Mouse (Mus musculus) bone marrow, adult 2 months (tissue): ENCODE measurements around the gene Rpl38. TPM values are rescaled to one million over a fixed set of nuclear protein-coding genes. Genes with fewer than 3 reads are reported as not detected.

ENCODE experiments used
- H3K27ac ChIP-seq: fragments of 200-500 bp; 2 replicates; pipeline ENCODE4 v1.5.1; 2012; ENCODE audit warnings: low read depth, mild to moderate bottlenecking, control low read depth, inconsistent platforms, low read length; ENCODE audit not compliant: control insufficient read depth, poor library complexity, insufficient read depth
- H3K4me1 ChIP-seq: fragments of 200-500 bp; 2 replicates; pipeline ENCODE4 v1.6.1; 2011; ENCODE audit warnings: low read length; ENCODE audit not compliant: control insufficient read depth, insufficient read depth
- H3K4me3 ChIP-seq: fragments of 200-500 bp; replicated peaks from 2 replicates; pipeline ENCODE3; 2011; ENCODE audit warnings: mild to moderate bottlenecking, low read depth, low read length, control low read depth; ENCODE audit not compliant: control insufficient read depth
- CTCF ChIP-seq: fragments of 200-500 bp; IDR thresholded peaks from 2 replicates; pipeline ENCODE4 v1.5.1; 2011; ENCODE audit warnings: low read length, control low read depth; ENCODE audit not compliant: control insufficient read depth, insufficient read depth
- POLR2A ChIP-seq: fragments of 200-500 bp; IDR thresholded peaks from 2 replicates; pipeline ENCODE4 v1.6.1; 2011; ENCODE audit warnings: low read depth, mild to moderate bottlenecking, control low read depth, low read length, borderline replicate concordance; ENCODE audit not compliant: control insufficient read depth
- WGBS: fragments of 180-500 bp; shearing (Covaris S2); methylation state at CpG from one replicate; pipeline ENCODE4 v1.1.7; 2018; 5-methylcytosine and 5-hydroxymethylcytosine counted together
- polyA plus RNA-seq: library from polyadenylated mRNA; stranded (reverse); fragments of >200 nt; gene quantifications from 2 replicates; pipeline ENCODE4 v1.2.4, GENCODE M21; 2011; ENCODE audit warnings: low replicate concordance; ENCODE audit not compliant: missing spikeins, insufficient read depth, insufficient read length

The Rpl38 gene
- polyA plus RNA-seq, 1 experiment: 3,301 TPM

DNA sequence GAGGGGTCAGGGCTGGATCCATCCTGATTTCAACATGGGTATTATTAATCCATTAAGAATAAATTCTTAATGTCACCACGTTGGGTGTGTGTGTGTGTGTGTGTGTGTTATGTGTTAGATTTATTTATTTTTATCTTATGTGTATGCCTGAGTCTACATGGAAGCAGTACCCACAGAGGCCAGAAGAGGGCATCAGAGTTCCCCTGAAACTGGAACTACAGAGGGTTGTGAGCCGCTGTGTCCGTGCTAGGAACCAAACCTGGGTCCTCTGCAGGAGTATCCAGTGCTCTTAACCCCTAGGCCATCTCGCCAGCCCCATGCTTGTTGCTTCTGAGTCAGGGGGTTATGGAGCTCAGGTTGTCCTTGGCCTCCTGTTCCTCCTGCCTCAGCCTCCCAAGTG, 18.8 kb upstream of the Rpl38 start:
- TF ChIP-seq POLR2A (no peak), CTCF (peak; percentile 5; the same call in 1 of the 2 replicates)
- Histone ChIP-seq H3K4me1 (peaks cover 2% of the 10 kb centered on the region), H3K4me3 (no peak overlapping the region), H3K27ac (no peak overlapping the region)
- WGBS: 65% methylated on average over 4 of the region's 4 CpGs

DNA sequence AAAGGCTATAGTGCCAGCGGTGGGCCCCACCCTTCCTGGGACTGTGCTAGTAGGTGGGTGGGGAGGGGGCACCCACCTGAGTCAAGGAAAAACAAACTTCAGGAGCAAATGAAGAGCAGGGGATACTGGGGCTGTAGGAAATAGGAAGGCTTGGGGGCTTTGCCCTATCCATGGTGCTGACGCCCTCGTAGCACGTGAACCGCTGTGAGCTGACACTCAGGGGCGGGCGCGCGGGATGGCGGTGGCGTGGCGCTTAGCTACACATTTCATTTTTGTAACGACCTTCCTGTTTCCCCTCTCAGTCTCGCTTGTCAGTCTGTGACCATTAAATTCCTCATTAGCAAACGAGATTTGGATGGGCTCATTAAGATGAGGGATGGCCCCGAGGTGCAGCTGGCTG, 15.8 kb upstream of the Rpl38 start:
- no peak overlapping the region for H3K27ac ChIP-seq
- H3K4me1 ChIP-seq: peaks cover 12% of the 10 kb centered on the region
- WGBS: 4% methylated on average over 16 of the region's 16 CpGs
- no peak for TF ChIP-seq POLR2A
- H3K4me3 ChIP-seq: no peak overlapping the region

DNA sequence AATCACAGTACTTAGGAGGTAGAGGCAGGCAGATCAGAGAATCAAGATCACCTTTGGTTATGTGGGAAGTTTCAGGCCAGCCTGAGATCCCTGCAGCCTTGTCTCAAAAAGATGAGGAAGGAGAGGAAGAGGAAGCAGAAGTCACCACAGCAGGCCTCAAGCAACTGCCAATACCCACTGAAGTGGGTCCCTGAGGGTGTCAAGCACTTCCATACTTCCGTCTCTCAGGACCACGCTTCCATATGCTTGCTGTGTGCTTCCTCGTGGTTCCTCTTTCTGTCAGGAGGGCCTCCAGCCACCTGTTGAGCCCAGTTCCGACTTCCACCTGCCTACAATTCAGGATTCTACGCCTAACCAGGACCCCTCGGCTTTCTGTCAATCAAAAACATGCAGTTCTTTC, 14.7 kb upstream of the Rpl38 start:
- Histone ChIP-seq H3K27ac (no peak overlapping the region), H3K4me1 (peaks cover 12% of the 10 kb centered on the region), H3K4me3 (no peak overlapping the region)
- 3% methylated on average over 6 of the region's 6 CpGs for WGBS
- TF ChIP-seq POLR2A (no peak), CTCF (no peak)

DNA sequence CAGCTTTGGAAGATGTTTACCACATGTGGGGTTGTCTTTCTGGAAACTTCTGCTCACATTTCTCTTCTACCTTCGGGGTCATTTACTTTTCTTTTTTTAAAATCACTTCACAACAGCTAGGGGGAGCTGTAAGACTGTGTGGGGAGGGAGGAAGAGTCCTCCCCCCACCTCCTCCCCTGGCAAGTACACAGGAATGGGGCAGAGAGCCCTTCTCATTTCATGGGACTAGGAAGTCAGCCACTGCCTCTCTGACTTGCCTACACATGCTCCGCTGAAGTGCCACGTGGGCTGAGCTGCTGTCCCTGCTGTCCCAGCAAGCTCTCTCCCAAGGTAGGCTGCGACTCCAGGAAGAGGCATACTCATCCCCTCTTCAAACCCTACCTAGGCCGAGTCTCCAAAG, 13.8 kb upstream of the Rpl38 start:
- TF ChIP-seq CTCF: no peak
- TF ChIP-seq POLR2A: no peak
- Histone ChIP-seq H3K4me3 (no peak overlapping the region), H3K4me1 (peaks cover 12% of the 10 kb centered on the region), H3K27ac (no peak overlapping the region)
- WGBS: 16% methylated on average over 5 of the region's 5 CpGs

DNA sequence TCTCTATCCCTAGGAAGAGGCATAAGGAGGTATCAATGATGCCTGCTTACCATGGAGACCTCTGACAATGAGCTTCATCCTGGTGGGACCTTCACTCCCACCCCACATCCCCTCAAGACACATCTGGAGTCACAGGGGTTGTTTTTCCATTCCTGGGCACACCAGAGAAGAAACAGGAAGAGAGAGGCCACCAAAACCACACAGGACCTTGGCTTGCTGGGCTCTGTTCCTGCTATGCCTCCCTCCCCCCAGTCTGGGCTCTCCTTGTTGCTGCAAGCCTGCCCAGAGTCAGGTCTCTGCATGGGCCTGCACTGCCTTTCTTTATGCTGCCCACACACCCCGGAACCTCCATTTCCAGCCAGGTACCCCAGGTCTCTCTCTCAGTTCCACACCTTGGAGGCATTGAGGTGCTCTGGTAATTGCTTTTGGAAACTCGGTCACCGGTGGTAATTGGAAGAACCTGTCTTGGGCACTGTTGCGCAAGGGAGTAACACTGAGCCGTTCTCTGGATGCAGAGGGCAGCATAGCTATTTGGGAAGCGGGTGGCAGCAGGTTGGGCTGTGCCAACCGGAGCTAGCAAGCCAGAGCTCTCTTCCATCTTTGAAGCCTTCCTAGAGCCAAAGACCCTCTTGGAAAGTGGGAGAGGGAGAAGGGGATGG, 12.8 kb upstream of the Rpl38 start:
- no peak overlapping the region for H3K27ac ChIP-seq
- H3K4me1 ChIP-seq: peaks cover 12% of the 10 kb centered on the region
- H3K4me3 ChIP-seq: no peak overlapping the region
- 19% methylated on average over 7 of the region's 7 CpGs for WGBS
- TF ChIP-seq POLR2A: no peak
- no peak for TF ChIP-seq CTCF

DNA sequence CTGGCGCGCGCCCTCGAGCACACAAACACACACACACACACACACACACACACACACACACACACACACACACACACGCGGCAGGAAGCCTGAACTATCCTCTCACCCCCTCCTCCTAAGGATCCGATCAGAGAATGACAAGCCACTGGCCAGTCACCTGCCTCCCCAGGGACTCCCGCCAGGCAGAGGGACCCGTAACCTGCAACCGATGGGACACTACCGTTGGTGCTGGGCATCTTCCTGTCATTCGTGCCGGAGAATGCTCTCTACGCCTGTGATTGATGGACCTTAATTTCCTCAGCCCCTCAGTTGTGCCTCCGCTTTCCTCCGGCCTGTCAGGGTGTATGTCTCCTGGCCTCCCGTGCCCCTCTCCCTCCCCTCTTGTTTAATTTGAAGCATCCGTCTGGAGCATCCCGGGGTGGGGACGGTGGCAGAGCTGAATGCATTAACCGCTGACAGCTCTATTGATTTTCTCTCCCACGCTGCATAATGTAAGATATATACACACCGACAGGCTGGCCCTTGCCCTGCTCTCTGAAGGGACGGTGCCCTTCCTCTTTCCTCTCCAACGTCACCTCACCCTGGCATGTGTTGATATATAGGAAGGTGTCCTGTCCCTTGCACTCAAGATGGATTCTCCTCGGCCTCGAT, 11.2 kb upstream of the Rpl38 start:
- Histone ChIP-seq H3K4me1 (peaks cover 12% of the 10 kb centered on the region), H3K27ac (no peak overlapping the region), H3K4me3 (no peak overlapping the region)
- no peak for TF ChIP-seq CTCF
- TF ChIP-seq POLR2A: no peak
- 73% methylated on average over 27 of the region's 27 CpGs for WGBS

DNA sequence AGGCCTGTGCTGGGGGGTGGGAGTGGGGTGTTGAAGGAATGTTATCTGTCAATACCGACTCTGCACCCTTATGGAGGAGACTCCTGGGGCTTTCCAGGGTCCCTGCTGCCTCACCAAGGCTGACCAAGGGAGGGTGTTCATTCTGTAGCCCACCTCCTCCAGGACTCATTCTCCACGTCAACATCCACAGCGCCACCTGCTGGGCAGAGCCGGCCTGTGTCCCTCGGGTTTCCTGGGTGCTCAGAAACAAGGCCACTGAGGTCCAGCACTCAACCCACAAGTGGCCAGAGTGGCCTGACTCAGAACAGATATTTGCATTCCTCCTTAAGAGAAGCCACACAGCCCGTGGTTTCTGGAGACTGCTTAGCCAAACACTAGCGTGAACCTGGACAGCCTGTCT, 10.6 kb upstream of the Rpl38 start:
- Histone ChIP-seq H3K27ac (no peak overlapping the region), H3K4me1 (peaks cover 12% of the 10 kb centered on the region), H3K4me3 (no peak overlapping the region)
- TF ChIP-seq POLR2A (no peak), CTCF (peak; percentile 83)
- WGBS: 28% methylated on average over 7 of the region's 7 CpGs

DNA sequence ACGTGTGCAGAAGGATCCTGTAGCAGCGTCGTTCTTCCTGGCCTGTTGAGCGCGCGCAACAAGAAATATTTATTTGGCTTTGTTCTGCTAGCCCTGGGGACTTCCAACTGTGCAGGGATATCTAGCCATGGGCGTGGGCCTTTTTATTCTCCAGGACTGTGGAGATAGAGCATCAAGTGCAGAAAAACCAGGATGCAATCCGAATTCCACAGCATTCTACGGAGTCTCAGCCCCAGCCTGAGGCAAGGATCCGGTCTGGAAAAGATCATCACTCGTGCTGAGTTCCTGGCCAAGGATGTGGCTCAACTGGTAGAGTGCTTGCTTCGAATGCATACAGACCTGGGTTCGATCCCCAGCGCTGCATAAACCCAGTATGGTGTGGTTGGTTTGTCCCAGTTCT, 6.2 kb upstream of the Rpl38 start:
- 88% methylated on average over 14 of the region's 14 CpGs for WGBS
- TF ChIP-seq CTCF (no peak), POLR2A (no peak)
- peaks cover 2% of the 10 kb centered on the region; the same call in 1 of the 2 replicates for H3K4me1 ChIP-seq
- no peak overlapping the region for H3K27ac ChIP-seq
- H3K4me3 ChIP-seq: no peak overlapping the region

DNA sequence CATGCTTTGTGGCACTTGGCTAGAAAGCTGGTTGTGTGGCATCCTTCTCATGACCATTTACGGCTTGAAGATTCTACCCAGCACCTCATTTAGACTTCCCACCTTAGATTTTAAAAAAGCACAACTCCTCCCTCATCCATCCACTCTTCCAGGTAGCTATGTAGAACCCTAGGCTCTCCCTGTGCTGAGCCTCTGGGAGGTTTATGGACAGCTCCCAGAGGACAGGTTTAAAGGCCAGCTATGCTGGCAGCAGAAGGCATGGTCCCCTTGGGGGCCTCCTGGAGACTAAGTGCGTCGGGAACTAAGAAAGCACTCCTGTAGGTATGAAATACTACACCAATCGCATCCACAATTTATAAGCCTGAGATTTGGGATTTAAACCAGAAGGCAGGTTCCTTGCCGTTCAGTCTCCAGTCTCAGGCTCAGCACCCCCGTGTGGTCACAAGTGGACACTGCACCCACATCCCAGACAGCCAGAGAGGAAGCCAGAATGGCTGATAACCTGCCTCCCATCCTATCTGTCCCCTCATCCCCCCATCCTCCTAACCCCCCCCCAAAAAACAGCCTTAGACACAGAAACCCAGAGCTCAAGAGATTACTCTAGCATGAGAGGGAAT, 5.5 kb upstream of the Rpl38 start:
- TF ChIP-seq POLR2A (no peak), CTCF (peak; percentile 93)

More for the DNA sequence above, 5.5 kb upstream of the Rpl38 start:
- H3K4me3 ChIP-seq: no peak overlapping the region
- no peak overlapping the region for H3K27ac ChIP-seq
- WGBS: 36% methylated on average over 6 of the region's 6 CpGs
- peaks cover 2% of the 10 kb centered on the region; the same call in 1 of the 2 replicates for H3K4me1 ChIP-seq
